Mouse (Mus musculus) lung, postnatal 0 days (tissue): ENCODE data around the gene Hoxb3.

ENCODE experiments used
- CTCF ChIP-seq: IDR thresholded peaks from 2 replicates; pipeline ENCODE4 v1.5.1; 2016; ENCODE audit warnings: antibody characterized with exemption, mild to moderate bottlenecking
- EP300 ChIP-seq: IDR thresholded peaks from 2 replicates; pipeline ENCODE4 v1.6.1; 2016; ENCODE audit warnings: antibody characterized with exemption, mild to moderate bottlenecking, control low read depth

DNA sequence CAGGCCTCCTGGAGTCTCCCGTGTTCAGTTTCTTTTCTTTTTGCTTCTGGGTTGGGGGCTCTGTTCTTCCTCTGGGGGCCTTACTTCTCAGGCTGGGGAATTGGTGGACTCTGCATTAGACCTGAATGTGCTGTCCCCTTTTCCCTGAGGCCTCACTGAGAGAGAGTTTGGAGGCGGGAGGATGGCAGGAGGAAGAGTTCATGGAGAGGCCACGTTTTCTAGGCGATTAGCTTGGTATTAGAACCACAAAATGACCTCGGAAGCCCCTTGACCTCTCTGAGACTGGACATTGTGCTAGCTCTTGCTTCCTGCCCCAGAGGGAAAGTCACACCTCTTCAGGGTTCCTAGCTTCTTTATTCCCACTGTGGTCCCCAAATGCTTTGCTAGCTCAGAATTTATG, 999 bp downstream of the Hoxb3 start:
- TF ChIP-seq CTCF: no peak
- TF ChIP-seq EP300: no peak
